Comparison of ENCODE assay signal across 17 mouse cellular contexts in the genomic region with DNA sequence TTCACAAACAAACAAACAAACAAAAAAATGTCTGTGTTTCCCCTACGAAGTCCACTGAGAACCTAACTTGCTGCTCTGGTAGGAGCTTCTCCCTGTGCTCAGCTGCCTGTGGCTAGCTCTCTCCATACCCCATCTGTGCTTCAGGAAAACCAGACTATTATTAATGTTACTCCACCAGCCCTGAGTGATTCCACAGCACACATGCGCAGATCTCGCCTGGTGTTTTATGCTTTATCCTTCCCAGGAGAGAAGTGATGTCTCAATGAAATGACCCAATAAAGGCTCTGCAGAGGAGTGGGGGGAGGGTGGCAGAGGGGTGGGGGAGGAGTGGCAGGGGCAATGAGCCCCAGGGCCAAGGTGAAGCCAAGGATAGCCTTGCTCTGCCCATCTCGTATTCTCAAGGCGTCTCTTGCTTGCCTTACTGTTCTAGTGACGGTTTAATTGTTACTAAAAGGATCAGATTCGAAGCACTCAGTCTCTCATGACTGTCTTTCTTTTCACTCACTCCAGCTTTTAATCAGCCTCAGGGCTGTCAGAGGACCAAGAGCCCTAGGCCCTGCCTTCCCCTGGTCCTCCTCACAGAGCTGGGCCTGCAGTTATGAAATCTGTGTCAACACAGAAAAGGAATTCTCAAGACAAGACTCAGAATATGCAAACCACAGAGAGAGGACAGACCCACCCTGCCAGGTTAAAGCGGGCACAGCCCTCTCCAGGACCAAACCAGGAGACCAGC. TPM values are rescaled to one million over a fixed set of nuclear protein-coding genes. Genes with fewer than 3 reads are reported as not detected.
DNase-seq lines count a peak whose midpoint lies in the region; ATAC-seq and TF ChIP-seq lines count a peak whose summit lies in the region.
"Had no signal": no experiment of that assay in that cellular context is flagged by ENCODE, and none has a peak within 500 bp of the region (broad histone marks: within the 10 kb centered on the region; RNA-seq: fewer than 3 reads in every experiment).

No protein-coding gene starts in this region.

- no peaks in the 10 kb centered on the region for H3K27me3 ChIP-seq in hindbrain, postnatal 0 days (ENCODE audit: insufficient read depth, low read length)
- H3K27me3 ChIP-seq in midbrain, embryonic 16.5 days (ENCODE audit: control insufficient read depth, insufficient read depth, low read depth, low read length), result no peaks in the 10 kb centered on the region
- H3K27me3 ChIP-seq: embryonic facial prominence, embryonic 15.5 days; forebrain, embryonic 15.5 days had no signal

- no peaks in the 10 kb centered on the region for H3K36me3 ChIP-seq in hindbrain, postnatal 0 days (ENCODE audit: insufficient read depth, low read length)
- H3K36me3 ChIP-seq in midbrain, embryonic 16.5 days (ENCODE audit: control insufficient read depth, insufficient read depth, low read length), result no peaks in the 10 kb centered on the region
- H3K36me3 ChIP-seq: embryonic facial prominence, embryonic 15.5 days; forebrain, embryonic 15.5 days had no signal

- WGBS in hindbrain, postnatal 0 days, result 50% methylated on average over 8 of the region's 8 CpGs
- 57% methylated on average over 8 of the region's 8 CpGs for WGBS in midbrain, embryonic 16.5 days

- H3K4me2 ChIP-seq in hindbrain, postnatal 0 days (ENCODE audit: low read depth, low read length), result no peak overlapping the region
- no peak overlapping the region for H3K4me2 ChIP-seq in midbrain, embryonic 16.5 days (ENCODE audit: low read length)
- H3K4me2 ChIP-seq: embryonic facial prominence, embryonic 15.5 days; forebrain, embryonic 15.5 days; heart, embryonic 11.5 days; lung, embryonic 14.5 days had no signal

- no peak for TF ChIP-seq CTCF in hindbrain, postnatal 0 days (IDR thresholded peaks at IDR 0.05; ENCODE audit: low read depth)

- no peaks in the 10 kb centered on the region for H3K9me3 ChIP-seq in hindbrain, postnatal 0 days (ENCODE audit: low read length)
- no peaks in the 10 kb centered on the region for H3K9me3 ChIP-seq in midbrain, embryonic 16.5 days (replicated peaks; ENCODE audit: control insufficient read depth, low read length, poor library complexity, severe bottlenecking)
- H3K9me3 ChIP-seq: embryonic facial prominence, embryonic 15.5 days; forebrain, embryonic 15.5 days had no signal

- no peaks in the 10 kb centered on the region for H3K4me1 ChIP-seq in hindbrain, postnatal 0 days (ENCODE audit: insufficient read depth, low read length)
- H3K4me1 ChIP-seq in midbrain, embryonic 16.5 days (ENCODE audit: control insufficient read depth, insufficient read depth, low read length), result 0 out of 2 replicates have a peak, but pooled peaks cover 3% of the 10 kb centered on the region
- H3K4me1 ChIP-seq: embryonic facial prominence, embryonic 15.5 days; forebrain, embryonic 15.5 days had no signal

- H3K9ac ChIP-seq in hindbrain, postnatal 0 days (replicated peaks; ENCODE audit: low read length), result no peak overlapping the region
- no peak overlapping the region for H3K9ac ChIP-seq in midbrain, embryonic 16.5 days (ENCODE audit: low read depth, low read length)
- H3K9ac ChIP-seq: embryonic facial prominence, embryonic 15.5 days; forebrain, embryonic 15.5 days; lung, embryonic 14.5 days had no signal

- H3K4me3 ChIP-seq in hindbrain, postnatal 0 days (ENCODE audit: low read length), result no peak overlapping the region
- H3K4me3 ChIP-seq in midbrain, embryonic 16.5 days (ENCODE audit: low read depth, low read length), result no peak overlapping the region
- H3K4me3 ChIP-seq: embryonic facial prominence, embryonic 15.5 days; forebrain, embryonic 15.5 days had no signal

- DNase-seq in adrenal gland, postnatal 10 days, result peak; percentile 35
- no peak for DNase-seq in adrenal gland, postnatal 36 days
- peak; percentile 19 for DNase-seq in adipocyte (ENCODE audit: low spot score)
- DNase-seq in hindbrain, postnatal 0 days (ENCODE audit: low spot score), result peak; percentile 46
- no peak for DNase-seq in layer of hippocampus, postnatal 10 days (ENCODE audit: low spot score in 2 of 2)
- DNase-seq in frontal cortex, adult 2 months (ENCODE audit: extremely low spot score in 1 of 2, low spot score in 1 of 2), result no peak
- DNase-seq: gastrocnemius, postnatal 14 days; lung, embryonic 14.5 days had no signal

- peak; percentile 59 for ATAC-seq in hindbrain, postnatal 0 days
- no peak for ATAC-seq in midbrain, embryonic 16.5 days
- no peak for ATAC-seq in cerebellum, adult (ENCODE audit: insufficient number of reproducible peaks, low FRiP score, low TSS enrichment)
- ATAC-seq: forebrain, embryonic 15.5 days had no signal

- H3K27ac ChIP-seq in hindbrain, postnatal 0 days, result peak overlapping the region; percentile 23
- peak overlapping the region; percentile 55 for H3K27ac ChIP-seq in midbrain, embryonic 16.5 days (ENCODE audit: low read length)
- H3K27ac ChIP-seq: embryonic facial prominence, embryonic 15.5 days; forebrain, embryonic 15.5 days; kidney, postnatal 0 days had no signal

RNA-seq across cellular contexts. Expression of a gene that starts 53.8 kb away (rescaled TPM):
- total RNA-seq in adrenal gland, postnatal 10 days (2021), result under 1 TPM in 1 of 2 experiments, not detected in 1; 0.24 TPM
- total RNA-seq in adrenal gland, postnatal 36 days (2021), result under 1 TPM; 0.26 to 0.56 TPM
- total RNA-seq in hindbrain, postnatal 0 days (2014; rRNA removed), result 1.5 and 2.0 TPM in 2 replicates
- 1.3 and 1.5 TPM in 2 replicates for polyA plus RNA-seq in hindbrain, postnatal 0 days (2015; fragmentation: Nextera tagmentation; extraction: Ambion mirVana)
- 1.9 and 2.2 TPM in 2 replicates for polyA plus RNA-seq in midbrain, embryonic 16.5 days (2015; fragmentation: Nextera tagmentation; extraction: Ambion mirVana)
- total RNA-seq in layer of hippocampus, postnatal 10 days (2021), result 1 to 10 TPM; 1.2 to 1.8 TPM
- 1.7 and 2.1 TPM in 2 replicates for polyA plus RNA-seq in frontal cortex, adult 2 months (2012; rRNA removed)
- total RNA-seq: common myeloid progenitor, adult 5-6 weeks; liver, adult 2 months; neutrophil, adult 5-6 weeks had no signal
- polyA plus RNA-seq: liver, adult 2 months had no signal

RNA-seq across cellular contexts. Expression of a gene that starts 54.0 kb away (rescaled TPM):
- total RNA-seq in adrenal gland, postnatal 10 days (2021), result 10 to 100 TPM; 37.5 to 46.5 TPM
- 100 to 1,000 TPM in 1 of 2 experiments, 10 to 100 TPM in 1; 55.1 to 109 TPM for total RNA-seq in adrenal gland, postnatal 36 days (2021)
- 70.8 and 84.6 TPM in 2 replicates for total RNA-seq in hindbrain, postnatal 0 days (2014; rRNA removed)
- 52.8 and 56.1 TPM in 2 replicates for polyA plus RNA-seq in hindbrain, postnatal 0 days (2015; fragmentation: Nextera tagmentation; extraction: Ambion mirVana)
- 50.6 and 57.9 TPM in 2 replicates for polyA plus RNA-seq in midbrain, embryonic 16.5 days (2015; fragmentation: Nextera tagmentation; extraction: Ambion mirVana)
- 100 to 1,000 TPM; 232 to 243 TPM for total RNA-seq in layer of hippocampus, postnatal 10 days (2021)
- 75.3 and 82.8 TPM in 2 replicates for polyA plus RNA-seq in frontal cortex, adult 2 months (2012; rRNA removed)
- total RNA-seq: common myeloid progenitor, adult 5-6 weeks had no signal

Comparison
In these comparisons a context has a peak if more than half of its experiments do, and no peak if none do; other contexts are left out.
1. DNase-seq: peak in adrenal gland, postnatal 10 days (single experiment), adipocyte (single experiment) and hindbrain, postnatal 0 days (single experiment); none in adrenal gland, postnatal 36 days (0 of 2), layer of hippocampus, postnatal 10 days (0 of 2) and frontal cortex, adult 2 months (0 of 2).